Mouse (Mus musculus) kidney, embryonic 14.5 days (tissue): ENCODE measurements around the gene Zfp280d. TPM values are rescaled to one million over a fixed set of nuclear protein-coding genes. Genes with fewer than 3 reads are reported as not detected.

Experiments used
- ATAC-seq: fragments of 200-750 bp; cut with Nextera tagmentation; 2 replicates; pipeline ENCODE4 v1.8.0; 2017; ENCODE audit warnings: moderate number of reproducible peaks, mild to moderate bottlenecking, moderate TSS enrichment, moderate library complexity; ENCODE audit not compliant: low FRiP score, low TSS enrichment
- H3K27ac ChIP-seq: fragments of 300-500 bp; sonication (generic); 2 replicates; pipeline ENCODE4 v1.5.1; 2014; ENCODE audit warnings: low read depth, mild to moderate bottlenecking, low read length, moderate library complexity, mixed read lengths
- H3K27me3 ChIP-seq: fragments of 300-500 bp; sonication (generic); 2 replicates; pipeline ENCODE4 v1.6.1; 2014; ENCODE audit warnings: mild to moderate bottlenecking, low read length; ENCODE audit not compliant: control insufficient read depth, insufficient read depth
- H3K36me3 ChIP-seq: fragments of 300-500 bp; sonication (generic); 2 replicates; pipeline ENCODE4 v1.6.1; 2014; ENCODE audit warnings: low read length, mixed read lengths; ENCODE audit not compliant: control insufficient read depth, insufficient read depth
- H3K4me1 ChIP-seq: fragments of 300-500 bp; sonication (generic); 2 replicates; pipeline ENCODE4 v1.6.1; 2014; ENCODE audit warnings: low read length, mixed read lengths; ENCODE audit not compliant: control insufficient read depth, insufficient read depth
- H3K4me2 ChIP-seq: fragments of 300-500 bp; sonication (generic); replicated peaks from 2 replicates; pipeline ENCODE4 v1.6.1; 2014; ENCODE audit warnings: low read depth, mild to moderate bottlenecking, low read length
- H3K4me3 ChIP-seq: fragments of 300-500 bp; sonication (generic); 2 replicates; pipeline ENCODE4 v1.5.1; 2014; ENCODE audit warnings: mild to moderate bottlenecking, low read length
- H3K9ac ChIP-seq: fragments of 300-500 bp; sonication (generic); 2 replicates; pipeline ENCODE4 v1.6.1; 2014; ENCODE audit warnings: low read depth, mild to moderate bottlenecking, low read length, moderate library complexity
- H3K9me3 ChIP-seq: fragments of 300-500 bp; sonication (generic); 2 replicates; pipeline ENCODE4 v1.6.1; 2016; ENCODE audit warnings: low read length; ENCODE audit not compliant: control insufficient read depth
- WGBS: fragments of 180-500 bp; shearing (Covaris S2); extraction: QIAGEN DNeasy Blood & Tissue Kit; methylation state at CpG from one replicate; pipeline ENCODE4 v1.1.7; 2014; 5-methylcytosine and 5-hydroxymethylcytosine counted together
- polyA plus RNA-seq: library from polyadenylated mRNA; unstranded; fragments of >200 nt; fragmentation: Nextera tagmentation; extraction: Ambion mirVana; gene quantifications from 2 replicates; pipeline ENCODE4 v1.2.1, GENCODE M21; 2014

Zfp280d gene
- 41.6 and 51.3 TPM in 2 replicates for polyA plus RNA-seq

GRCm38 (mm10) chr9:72274677-72275076 is at the start of gene Zfp280d:
TSS of gene Zfp280d (plus strand) at chr9:72274860.
- peak within 1 kb of the TSS; percentile 97 for H3K27ac ChIP-seq
- ATAC-seq: peak; percentile 99
- no peaks in the 10 kb centered on the region for H3K36me3 ChIP-seq
- H3K4me3 ChIP-seq: peak within 1 kb of the TSS; percentile 69
- H3K9ac ChIP-seq: peak within 1 kb of the TSS; percentile 95
- 3% methylated on average over 27 of the region's 57 CpGs for WGBS
- peaks cover 2% of the 10 kb centered on the region; the same call in 1 of the 2 replicates for H3K9me3 ChIP-seq
- H3K4me2 ChIP-seq: peak within 1 kb of the TSS; percentile 71
- no peaks in the 10 kb centered on the region; the same call in 1 of the 2 replicates for H3K4me1 ChIP-seq
- no peaks in the 10 kb centered on the region for H3K27me3 ChIP-seq

GRCm38 (mm10) chr9:72226536-72226935 is 48.1 kb upstream of the Zfp280d start:
- Histone ChIP-seq H3K36me3 (no peaks in the 10 kb centered on the region), H3K4me2 (no peak overlapping the region), H3K4me3 (no peak overlapping the region), H3K9ac (no peak overlapping the region), H3K27ac (no peak overlapping the region), H3K27me3 (no peaks in the 10 kb centered on the region), H3K9me3 (no peaks in the 10 kb centered on the region), H3K4me1 (no peaks in the 10 kb centered on the region)
- WGBS: 83% methylated on average over 6 of the region's 6 CpGs
- ATAC-seq: no peak

- 81% methylated on average over 1 of the region's 1 CpGs for WGBS
- H3K36me3 ChIP-seq: no peaks in the 10 kb centered on the region
- H3K4me2 ChIP-seq: no peak overlapping the region
- no peak overlapping the region for H3K27ac ChIP-seq
- no peaks in the 10 kb centered on the region for H3K27me3 ChIP-seq
- no peaks in the 10 kb centered on the region for H3K9me3 ChIP-seq
- H3K9ac ChIP-seq: no peak overlapping the region
- no peak for ATAC-seq
- no peaks in the 10 kb centered on the region for H3K4me1 ChIP-seq
- no peak overlapping the region for H3K4me3 ChIP-seq
Observed at GRCm38 (mm10) chr9:72252656-72253055, 22.0 kb upstream of the Zfp280d start.

GRCm38 (mm10) chr9:72255227-72255626 is 19.4 kb upstream of the Zfp280d start:
- Histone ChIP-seq H3K9ac (no peak overlapping the region), H3K27me3 (no peaks in the 10 kb centered on the region)
- WGBS: 84% methylated on average over 1 of the region's 1 CpGs

GRCm38 (mm10) chr9:72256646-72257045 is 18.0 kb upstream of the Zfp280d start:
- no peaks in the 10 kb centered on the region for H3K36me3 ChIP-seq
- H3K9ac ChIP-seq: no peak overlapping the region
- H3K4me2 ChIP-seq: no peak overlapping the region
- H3K4me3 ChIP-seq: no peak overlapping the region
- no peak for ATAC-seq
- H3K27ac ChIP-seq: no peak overlapping the region
- no peaks in the 10 kb centered on the region for H3K4me1 ChIP-seq
- H3K9me3 ChIP-seq: no peaks in the 10 kb centered on the region
- no peaks in the 10 kb centered on the region for H3K27me3 ChIP-seq
- 71% methylated on average over 3 of the region's 3 CpGs for WGBS

More at GRCm38 (mm10) chr9:72255227-72255626, 19.4 kb upstream of the Zfp280d start:
- H3K9me3 ChIP-seq: no peaks in the 10 kb centered on the region
- H3K4me3 ChIP-seq: no peak overlapping the region
- ATAC-seq: no peak
- H3K4me1 ChIP-seq: no peaks in the 10 kb centered on the region
- no peaks in the 10 kb centered on the region for H3K36me3 ChIP-seq
- no peak overlapping the region for H3K27ac ChIP-seq
- H3K4me2 ChIP-seq: no peak overlapping the region

GRCm38 (mm10) chr9:72260337-72260736 is 14.3 kb upstream of the Zfp280d start:
- Histone ChIP-seq H3K4me3 (no peak overlapping the region), H3K27me3 (no peaks in the 10 kb centered on the region), H3K4me1 (no peaks in the 10 kb centered on the region), H3K9me3 (no peaks in the 10 kb centered on the region), H3K9ac (no peak overlapping the region), H3K4me2 (no peak overlapping the region), H3K36me3 (no peaks in the 10 kb centered on the region), H3K27ac (no peak overlapping the region)
- 23% methylated on average over 7 of the region's 7 CpGs for WGBS
- ATAC-seq: peak; percentile 69; the same call in 1 of the 2 replicates

- Histone ChIP-seq H3K4me3 (no peak overlapping the region), H3K4me2 (no peak overlapping the region), H3K9me3 (no peaks in the 10 kb centered on the region), H3K9ac (no peak overlapping the region), H3K27ac (no peak overlapping the region), H3K4me1 (no peaks in the 10 kb centered on the region), H3K27me3 (no peaks in the 10 kb centered on the region), H3K36me3 (no peaks in the 10 kb centered on the region)
- ATAC-seq: no peak
- 81% methylated on average over 3 of the region's 3 CpGs for WGBS
Observed at GRCm38 (mm10) chr9:72264859-72265258, 9.8 kb upstream of the Zfp280d start.

GRCm38 (mm10) chr9:72270146-72270545 is 4.5 kb upstream of the Zfp280d start:
- WGBS: 94% methylated on average over 1 of the region's 1 CpGs
- Histone ChIP-seq H3K4me1 (no peaks in the 10 kb centered on the region), H3K36me3 (no peaks in the 10 kb centered on the region), H3K27me3 (no peaks in the 10 kb centered on the region), H3K9ac (no peak overlapping the region), H3K9me3 (peaks cover 2% of the 10 kb centered on the region; the same call in 1 of the 2 replicates), H3K27ac (no peak overlapping the region), H3K4me3 (no peak overlapping the region), H3K4me2 (no peak overlapping the region)
- no peak for ATAC-seq

GRCm38 (mm10) chr9:72273646-72274410 is 832 bp upstream of the Zfp280d start:
- H3K27me3 ChIP-seq: no peaks in the 10 kb centered on the region
- H3K9ac ChIP-seq: no peak overlapping the region
- no peak overlapping the region for H3K4me2 ChIP-seq
- H3K36me3 ChIP-seq: no peaks in the 10 kb centered on the region
- H3K4me1 ChIP-seq: no peaks in the 10 kb centered on the region; the same call in 1 of the 2 replicates
- WGBS: 83% methylated on average over 7 of the region's 7 CpGs
- peaks cover 2% of the 10 kb centered on the region; the same call in 1 of the 2 replicates for H3K9me3 ChIP-seq
- no peak for ATAC-seq
- H3K4me3 ChIP-seq: no peak overlapping the region
- peak overlapping the region; percentile 97; the same call in 1 of the 2 replicates for H3K27ac ChIP-seq
